Mouse (Mus musculus) C2C12 (cell line): ENCODE results near the gene Lmo7. TPM values are rescaled to one million over a fixed set of nuclear protein-coding genes. Genes with fewer than 3 reads are reported as not detected.

Experiments used
- H3K27me3 ChIP-seq: one replicate; pipeline ENCODE4 v1.6.1; 2011; ENCODE audit not compliant: control insufficient read depth, insufficient read depth, insufficient read length
- H3K36me3 ChIP-seq: one replicate; pipeline ENCODE4 v1.6.1; 2011; ENCODE audit not compliant: control insufficient read depth, insufficient read depth
- H3K4me3 ChIP-seq: one replicate; pipeline ENCODE4 v1.5.1; 2011; ENCODE audit warnings: mild to moderate bottlenecking, control low read depth; ENCODE audit not compliant: poor library complexity, insufficient read depth, severe bottlenecking
- H3K79me2 ChIP-seq: one replicate; pipeline ENCODE4 v1.6.1; 2011; ENCODE audit not compliant: control insufficient read depth, insufficient read depth
- H3K79me3 ChIP-seq: one replicate; pipeline ENCODE4 v1.6.1; 2011; ENCODE audit warnings: low read depth, control low read depth
- H3ac ChIP-seq: one replicate; pipeline ENCODE3; 2011; ENCODE audit warnings: low read depth; ENCODE audit not compliant: control insufficient read depth, insufficient read length
- CEBPB ChIP-seq: IDR thresholded peaks from one replicate; pipeline ENCODE4 v1.6.1; 2011; ENCODE audit warnings: low read depth, mild to moderate bottlenecking, control low read depth, moderate library complexity
- CTCF ChIP-seq: IDR thresholded peaks from one replicate; pipeline ENCODE4 v1.5.1; 2011; ENCODE audit not compliant: control insufficient read depth, insufficient read depth, insufficient read length
- FOSL1 ChIP-seq: IDR thresholded peaks from one replicate; pipeline ENCODE4 v1.8.0; 2011; ENCODE audit warnings: mild to moderate bottlenecking, low read length; ENCODE audit not compliant: poor library complexity, insufficient read depth, severe bottlenecking
- MAX ChIP-seq: IDR thresholded peaks from one replicate; pipeline ENCODE4 v1.6.1; 2011; ENCODE audit warnings: mild to moderate bottlenecking, control low read depth
- MYOD1 ChIP-seq: IDR thresholded peaks from one replicate; pipeline ENCODE4 v1.6.1; 2011; ENCODE audit warnings: low read depth; ENCODE audit not compliant: control insufficient read depth, insufficient read length
- MYOG ChIP-seq: IDR thresholded peaks from one replicate; pipeline ENCODE4 v1.6.1; 2011; ENCODE audit not compliant: control insufficient read depth, insufficient read length; ENCODE audit errors: extremely low read depth
- USF1 ChIP-seq: IDR thresholded peaks from one replicate; pipeline ENCODE4 v1.6.1; 2011; ENCODE audit warnings: low read depth, mild to moderate bottlenecking, control low read depth, moderate library complexity
- polyA plus RNA-seq: library from polyadenylated mRNA; unstranded; fragments of >200 nt; fragmentation: generic; extraction: Trizol; gene quantifications from one replicate; pipeline ENCODE4 v1.2.1, GENCODE M21; 2012; ENCODE audit warnings: missing spikeins

Gene Lmo7
- polyA plus RNA-seq, 1 experiment = 18.8 TPM

DNA sequence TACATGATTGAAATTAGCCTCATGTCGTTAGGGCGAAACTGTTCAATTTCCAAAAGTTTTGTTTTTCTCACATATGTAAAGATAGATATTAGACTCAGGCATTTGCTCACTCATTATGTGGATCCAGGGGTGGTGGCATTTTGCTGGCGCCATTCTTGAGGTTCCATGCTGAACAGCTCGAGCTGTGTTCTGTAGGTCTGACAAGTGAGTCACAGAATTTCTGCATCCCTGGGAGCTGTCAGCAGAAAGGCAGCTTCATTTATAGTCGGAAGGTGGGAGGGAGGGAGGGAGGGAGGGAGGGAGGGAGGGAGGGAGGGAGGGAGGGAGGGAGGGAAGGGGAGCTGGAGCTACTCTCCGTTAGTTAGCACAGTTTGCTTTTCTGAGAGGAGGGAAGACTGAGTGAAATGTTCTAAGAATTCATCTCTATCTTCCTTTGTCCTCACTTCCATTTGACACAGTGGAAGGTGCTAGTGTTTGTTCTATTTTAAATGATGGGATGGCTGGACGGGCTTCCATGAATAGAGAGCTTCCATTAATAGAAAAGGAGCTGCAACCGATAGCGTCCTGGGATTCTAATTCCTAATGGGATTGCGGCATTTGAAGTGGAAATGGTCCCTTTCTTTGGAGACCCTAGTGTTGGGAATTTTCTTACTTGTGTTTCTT, 137.4 kb downstream of the Lmo7 start:
- no peak overlapping the region for H3K4me3 ChIP-seq
- H3K79me3 ChIP-seq = peaks cover 7% of the 10 kb centered on the region
- H3ac ChIP-seq = no peak overlapping the region
- H3K79me2 ChIP-seq = peaks cover 17% of the 10 kb centered on the region
- TF ChIP-seq CTCF (no peak), MYOD1 (no peak), MAX (no peak), MYOG (no peak), CEBPB (no peak), FOSL1 (no peak), USF1 (no peak)
- no peaks in the 10 kb centered on the region for H3K27me3 ChIP-seq
- no peaks in the 10 kb centered on the region for H3K36me3 ChIP-seq

DNA sequence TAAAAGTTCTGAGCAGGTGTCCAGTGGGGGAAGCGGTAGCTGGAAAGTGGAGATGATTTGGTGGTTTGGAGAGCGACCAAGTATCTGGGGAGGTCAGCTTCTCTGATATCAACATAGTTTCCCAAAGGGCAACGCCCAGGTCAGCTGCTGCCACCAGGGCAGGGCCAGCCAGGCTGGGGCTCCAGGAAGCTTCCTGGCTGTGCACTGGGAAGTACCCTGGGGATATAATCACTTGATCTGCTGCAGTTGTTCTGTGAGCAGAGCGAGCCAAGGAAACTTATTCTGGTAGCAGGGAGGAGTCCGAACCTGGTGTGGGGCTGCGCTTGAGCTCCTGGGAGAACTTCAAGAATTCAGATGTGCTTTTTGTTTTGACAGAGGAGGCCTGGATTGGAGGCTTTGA, 139.4 kb downstream of the Lmo7 start:
- Histone ChIP-seq H3K79me2 (peaks cover 37% of the 10 kb centered on the region), H3K4me3 (peak overlapping the region; percentile 7), H3K36me3 (no peaks in the 10 kb centered on the region), H3K79me3 (peaks cover 16% of the 10 kb centered on the region), H3ac (no peak overlapping the region), H3K27me3 (no peaks in the 10 kb centered on the region)
- peak; percentile 80 for TF ChIP-seq MYOD1
- no peak for TF ChIP-seq CTCF
- no peak for TF ChIP-seq MYOG
- peak; percentile 36 for TF ChIP-seq MAX
- no peak for TF ChIP-seq CEBPB
- TF ChIP-seq USF1 = peak; percentile 35
- no peak for TF ChIP-seq FOSL1

DNA sequence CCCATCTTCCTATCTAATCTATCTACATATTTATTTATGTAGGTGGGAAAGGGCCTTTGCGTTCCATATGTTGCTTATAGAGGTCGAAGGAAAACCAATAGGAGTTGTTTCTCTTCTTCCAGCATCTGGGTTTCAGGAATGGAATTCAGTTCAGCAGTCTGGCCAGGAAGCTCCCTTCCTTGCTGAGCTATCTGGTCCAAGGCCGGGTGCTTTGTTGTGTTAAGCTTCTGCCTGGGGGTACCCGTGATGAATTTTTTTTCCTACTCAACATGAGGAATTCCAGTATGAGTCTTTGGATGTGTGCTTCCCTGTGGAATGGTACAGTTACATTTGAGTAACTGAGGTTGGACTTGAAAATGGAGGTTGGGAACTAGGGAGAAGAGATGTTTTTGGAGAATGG, 139.9 kb downstream of the Lmo7 start:
- H3ac ChIP-seq = peak overlapping the region; percentile 35
- peaks cover 42% of the 10 kb centered on the region for H3K79me2 ChIP-seq
- peak overlapping the region; percentile 7 for H3K4me3 ChIP-seq

DNA sequence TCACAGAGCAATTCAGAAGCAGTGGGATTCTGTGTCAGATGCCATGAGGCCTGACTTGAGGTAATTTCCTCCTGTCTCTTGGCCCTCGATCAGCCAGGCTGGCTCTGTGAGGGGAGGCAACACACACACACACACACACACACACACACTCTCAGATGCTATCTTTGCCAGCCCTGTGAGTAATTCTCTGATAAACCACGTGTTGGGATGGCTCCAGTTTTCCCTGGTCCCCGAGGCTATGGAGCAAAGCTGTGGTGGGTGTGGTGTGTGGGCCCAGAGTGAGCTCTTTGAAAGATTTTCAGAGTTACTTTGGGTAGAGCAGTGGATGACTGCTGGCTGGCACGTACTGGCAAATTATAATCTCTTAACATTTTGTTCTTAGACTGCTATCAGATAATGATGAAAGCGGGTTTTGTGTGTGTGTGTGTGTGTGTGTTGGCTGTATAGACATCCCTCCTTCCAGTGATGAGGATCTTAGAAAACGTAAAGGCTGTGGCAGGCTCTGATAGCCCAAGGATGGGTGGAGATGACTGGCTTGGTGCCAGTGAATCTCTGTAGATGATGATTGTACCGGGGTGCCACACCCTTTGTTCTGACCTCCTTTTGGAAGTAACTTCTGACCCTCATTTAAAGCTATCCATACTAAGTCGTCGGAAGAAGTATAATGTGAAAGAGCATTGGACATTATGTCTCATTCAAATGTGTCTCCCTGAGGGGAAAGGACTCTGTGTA, 140.6 kb downstream of the Lmo7 start:
- H3K4me3 ChIP-seq = peak overlapping the region; percentile 15
- H3K79me3 ChIP-seq = peaks cover 17% of the 10 kb centered on the region
- H3K79me2 ChIP-seq = peaks cover 43% of the 10 kb centered on the region
- H3ac ChIP-seq = no peak overlapping the region
- H3K36me3 ChIP-seq = peaks cover under 1% of the 10 kb centered on the region
- no peak for TF ChIP-seq CTCF
- TF ChIP-seq MAX = peak; percentile 96
- TF ChIP-seq MYOD1 = peak; percentile 67
- TF ChIP-seq MYOG = no peak
- TF ChIP-seq CEBPB = no peak
- peak; percentile 88 for TF ChIP-seq USF1
- TF ChIP-seq FOSL1 = peak; percentile 24
- H3K27me3 ChIP-seq = no peaks in the 10 kb centered on the region

More for the DNA sequence above, 139.9 kb downstream of the Lmo7 start:
- Histone ChIP-seq H3K27me3 (no peaks in the 10 kb centered on the region), H3K36me3 (no peaks in the 10 kb centered on the region), H3K79me3 (peaks cover 17% of the 10 kb centered on the region)
- TF ChIP-seq USF1 = no peak
- TF ChIP-seq MAX = no peak
- no peak for TF ChIP-seq CEBPB
- TF ChIP-seq FOSL1 = no peak
- no peak for TF ChIP-seq MYOG
- TF ChIP-seq CTCF = no peak
- no peak for TF ChIP-seq MYOD1

DNA sequence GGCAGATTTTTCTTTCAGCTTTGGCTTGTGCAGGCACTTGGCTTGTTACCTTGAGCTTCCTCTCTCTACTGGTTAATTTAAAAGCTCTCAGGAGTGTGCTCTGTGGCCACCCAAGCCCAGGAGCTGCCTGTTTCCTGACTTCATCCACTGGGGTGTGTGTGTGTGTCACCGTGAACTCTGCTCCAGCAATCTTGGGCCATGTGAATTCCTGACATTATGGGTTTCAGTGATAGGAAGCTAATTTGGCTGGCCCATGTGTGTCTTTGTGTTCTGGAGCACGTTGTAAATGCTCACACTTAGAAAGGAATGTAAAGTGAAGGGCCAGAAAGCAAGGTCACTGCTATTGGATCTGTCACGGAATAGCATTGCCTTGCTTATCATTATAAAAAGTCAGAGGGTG, 143.1 kb downstream of the Lmo7 start:
- Histone ChIP-seq H3K4me3 (no peak overlapping the region), H3K27me3 (no peaks in the 10 kb centered on the region), H3K79me3 (peaks cover 17% of the 10 kb centered on the region), H3K36me3 (peaks cover 23% of the 10 kb centered on the region), H3ac (no peak overlapping the region), H3K79me2 (peaks cover 43% of the 10 kb centered on the region)
- TF ChIP-seq MYOD1 = no peak
- no peak for TF ChIP-seq CTCF
- TF ChIP-seq FOSL1 = no peak
- no peak for TF ChIP-seq MAX
- no peak for TF ChIP-seq CEBPB
- no peak for TF ChIP-seq MYOG
- TF ChIP-seq USF1 = no peak
